Mouse (Mus musculus) kidney, adult 2 months (tissue): ENCODE data around the gene Gm8298.

ENCODE experiments used
- CTCF ChIP-seq: fragments of 200-500 bp; conservative IDR thresholded peaks from 2 replicates; pipeline ENCODE4 v1.5.1; 2011; ENCODE audit warnings: low read depth, mild to moderate bottlenecking, control low read depth, low read length, moderate library complexity, mixed read lengths; ENCODE audit not compliant: insufficient read depth, insufficient read length
- POLR2A ChIP-seq: fragments of 200-500 bp; IDR thresholded peaks from one replicate; pipeline ENCODE4 v1.6.1; 2011; ENCODE audit warnings: low read depth, low read length, control low read depth

DNA sequence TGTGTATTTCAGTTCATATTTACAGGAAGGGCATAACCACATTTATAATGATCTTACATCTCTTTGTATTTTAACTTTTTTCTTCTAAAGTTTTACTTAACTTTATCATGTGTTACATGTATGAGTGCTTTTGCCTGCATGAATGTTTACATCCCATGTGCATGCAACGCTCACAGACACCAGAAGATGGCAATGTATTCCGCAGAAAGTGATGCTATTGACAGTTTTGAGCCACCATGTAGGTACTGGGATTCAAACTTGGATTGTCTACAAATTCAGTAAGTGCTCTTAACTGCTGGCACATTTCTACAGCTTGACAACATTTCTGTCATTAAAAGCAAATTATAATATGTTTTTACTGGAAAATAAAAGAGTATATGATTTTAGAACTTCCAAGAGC is 9.9 kb downstream of the Gm8298 start:
- TF ChIP-seq POLR2A (no peak), CTCF (peak; percentile 50)
